ENCODE assay signal across 23 mouse cellular contexts in the genomic region with DNA sequence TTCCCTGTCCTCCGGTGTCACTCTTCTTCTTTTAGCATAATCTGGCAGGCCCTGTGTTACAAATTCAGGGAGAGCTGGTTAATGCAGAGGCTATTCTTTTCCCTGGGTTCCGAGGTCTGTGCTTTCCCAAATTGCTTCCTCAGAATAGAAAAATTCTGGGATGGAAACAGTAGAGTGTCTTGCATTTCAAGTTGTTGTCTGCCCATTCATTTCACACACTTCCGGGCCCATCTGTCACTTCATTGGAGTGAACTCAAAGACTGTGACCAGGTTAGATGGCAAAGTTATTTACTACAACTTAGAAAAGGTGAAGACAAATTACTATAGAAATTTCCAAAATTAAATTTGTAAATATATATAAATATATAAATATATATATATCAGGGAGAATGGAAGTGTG.
DNase-seq lines count a peak whose midpoint lies in the region; ATAC-seq lines count a peak whose summit lies in the region.
"Had no signal": no experiment of that assay in that cellular context is flagged by ENCODE, and none has a peak within 500 bp of the region (broad histone marks: within the 10 kb centered on the region; RNA-seq: fewer than 3 reads in every experiment).

No protein-coding gene starts in this region.

- no peak overlapping the region for H3K4me2 ChIP-seq in intestine, embryonic 15.5 days (replicated peaks)
- H3K4me2 ChIP-seq: embryonic facial prominence, embryonic 12.5 days; embryonic facial prominence, embryonic 15.5 days; forebrain, embryonic 15.5 days; heart, embryonic 12.5 days; heart, embryonic 15.5 days; hindbrain, embryonic 13.5 days had no signal

- H3K4me1 ChIP-seq in intestine, embryonic 15.5 days (replicated peaks), result no peaks in the 10 kb centered on the region
- H3K4me1 ChIP-seq: embryonic facial prominence, embryonic 12.5 days; embryonic facial prominence, embryonic 15.5 days; heart, embryonic 15.5 days had no signal

- H3K9ac ChIP-seq in intestine, embryonic 15.5 days, result no peak overlapping the region
- H3K9ac ChIP-seq: embryonic facial prominence, embryonic 12.5 days; embryonic facial prominence, embryonic 15.5 days; forebrain, embryonic 15.5 days; heart, embryonic 12.5 days; heart, embryonic 15.5 days; hindbrain, embryonic 13.5 days had no signal

- H3K27me3 ChIP-seq in intestine, embryonic 15.5 days (replicated peaks), result no peaks in the 10 kb centered on the region
- H3K27me3 ChIP-seq: embryonic facial prominence, embryonic 12.5 days; embryonic facial prominence, embryonic 15.5 days; forebrain, embryonic 15.5 days; heart, embryonic 12.5 days; heart, embryonic 15.5 days had no signal

- DNase-seq in cerebellum, adult 11-12 months, result no peak
- peak; percentile 38 for DNase-seq in cerebellum, adult 9-10 months
- no peak for DNase-seq in cerebellum, postnatal 4 days (ENCODE audit: low spot score in 2 of 2)
- DNase-seq in brain, adult 2 months (ENCODE audit: low read depth, low spot score), result peak; percentile 63
- DNase-seq: adrenal gland, adult 8-10 months; adrenal gland, postnatal 25 days; gastrocnemius, postnatal 25 days; heart, adult 18-20 months; heart, postnatal 10 days; heart, postnatal 36 days; kidney, adult 2 months had no signal

- no peak overlapping the region for H3K4me3 ChIP-seq in intestine, embryonic 15.5 days (replicated peaks)
- H3K4me3 ChIP-seq: embryonic facial prominence, embryonic 12.5 days; embryonic facial prominence, embryonic 15.5 days; forebrain, embryonic 15.5 days; heart, embryonic 12.5 days; heart, embryonic 15.5 days; hindbrain, embryonic 10.5 days; hindbrain, embryonic 13.5 days had no signal

- 87% methylated on average over 3 of the region's 3 CpGs for WGBS in intestine, embryonic 15.5 days

- peak; percentile 36; the same call in 1 of the 2 replicates for ATAC-seq in cerebellum, adult (ENCODE audit: insufficient number of reproducible peaks, low FRiP score, low TSS enrichment)
- no peak for ATAC-seq in intestine, embryonic 15.5 days
- ATAC-seq: activated CD4-positive, CD25-positive, alpha-beta regulatory T cell, adult 4 months; forebrain, embryonic 15.5 days; hindbrain, embryonic 16.5 days; intestine, embryonic 16.5 days had no signal

- no peaks in the 10 kb centered on the region for H3K36me3 ChIP-seq in intestine, embryonic 15.5 days
- H3K36me3 ChIP-seq: embryonic facial prominence, embryonic 12.5 days; embryonic facial prominence, embryonic 15.5 days; forebrain, embryonic 15.5 days; heart, embryonic 12.5 days; heart, embryonic 15.5 days; hindbrain, embryonic 10.5 days; hindbrain, embryonic 13.5 days had no signal

- no peaks in the 10 kb centered on the region for H3K9me3 ChIP-seq in intestine, embryonic 15.5 days
- H3K9me3 ChIP-seq: embryonic facial prominence, embryonic 12.5 days; embryonic facial prominence, embryonic 15.5 days; forebrain, embryonic 15.5 days; heart, embryonic 12.5 days; heart, embryonic 15.5 days; hindbrain, embryonic 10.5 days; hindbrain, embryonic 13.5 days had no signal

- no peak overlapping the region for H3K27ac ChIP-seq in intestine, embryonic 15.5 days
- H3K27ac ChIP-seq: embryonic facial prominence, embryonic 12.5 days; embryonic facial prominence, embryonic 15.5 days; forebrain, embryonic 15.5 days; heart, embryonic 15.5 days; hindbrain, embryonic 10.5 days; hindbrain, embryonic 13.5 days had no signal

Comparison
In these comparisons a context has a peak if more than half of its experiments do, and no peak if none do; other contexts are left out.
1. DNase-seq: peak in cerebellum, adult 9-10 months (single experiment) and brain, adult 2 months (single experiment); none in cerebellum, adult 11-12 months (single experiment) and cerebellum, postnatal 4 days (0 of 2).